Mouse (Mus musculus) neural tube, embryonic 15.5 days (tissue): Measurements from ENCODE around the gene Osbpl8. TPM values are rescaled to one million over a fixed set of nuclear protein-coding genes. Genes with fewer than 3 reads are reported as not detected.
A peak's percentile ranks its signal among the peaks of the same experiment; 100 is the strongest.

ENCODE experiments used
- ATAC-seq: fragments of 200-750 bp; cut with Nextera tagmentation; 2 replicates; pipeline ENCODE4 v1.8.0; 2017; ENCODE audit warnings: mild to moderate bottlenecking, moderate TSS enrichment, moderate library complexity; ENCODE audit not compliant: low FRiP score
- H3K27ac ChIP-seq: fragments of 300-500 bp; sonication (generic); replicated peaks from 2 replicates; pipeline ENCODE4 v1.5.1; 2015; ENCODE audit warnings: mild to moderate bottlenecking, inconsistent platforms
- H3K27me3 ChIP-seq: fragments of 300-500 bp; sonication (generic); replicated peaks from 2 replicates; pipeline ENCODE4 v1.6.1; 2015; ENCODE audit warnings: inconsistent platforms
- H3K36me3 ChIP-seq: fragments of 300-500 bp; sonication (generic); 2 replicates; pipeline ENCODE4 v1.6.1; 2015; ENCODE audit warnings: inconsistent platforms
- H3K4me1 ChIP-seq: fragments of 300-500 bp; sonication (generic); 2 replicates; pipeline ENCODE4 v1.6.1; 2015; ENCODE audit warnings: inconsistent platforms
- H3K4me2 ChIP-seq: fragments of 300-500 bp; sonication (generic); 2 replicates; pipeline ENCODE4 v1.6.1; 2015; ENCODE audit warnings: inconsistent platforms, mild to moderate bottlenecking, moderate library complexity
- H3K4me3 ChIP-seq: fragments of 300-500 bp; sonication (generic); replicated peaks from 2 replicates; pipeline ENCODE4 v1.5.1; 2015; ENCODE audit warnings: mild to moderate bottlenecking, inconsistent platforms
- H3K9ac ChIP-seq: fragments of 300-500 bp; sonication (generic); replicated peaks from 2 replicates; pipeline ENCODE4 v1.6.1; 2015; ENCODE audit warnings: mild to moderate bottlenecking, inconsistent platforms
- H3K9me3 ChIP-seq: fragments of 300-500 bp; sonication (generic); replicated peaks from 2 replicates; pipeline ENCODE4 v1.6.1; 2016; ENCODE audit warnings: inconsistent platforms
- WGBS: fragments of 180-500 bp; shearing (Covaris S2); methylation state at CpG from one replicate; pipeline ENCODE4 v1.1.7; 2015; ENCODE audit warnings: mixed read lengths; 5-methylcytosine and 5-hydroxymethylcytosine counted together
- polyA plus RNA-seq: library from polyadenylated mRNA; unstranded; fragments of >200 nt; fragmentation: Nextera tagmentation; extraction: Ambion mirVana; gene quantifications from 2 replicates; pipeline ENCODE4 v1.2.1, GENCODE M21; 2015

Gene Osbpl8
- polyA plus RNA-seq, 1 experiment from 2014 or later, result 16.0 TPM

GRCm38 (mm10) chr10:111250192-111250591 lies 85.6 kb downstream of the Osbpl8 start:
- H3K4me1 ChIP-seq, result no peaks in the 10 kb centered on the region
- no peaks in the 10 kb centered on the region for H3K27me3 ChIP-seq
- ATAC-seq, result no peak
- no peaks in the 10 kb centered on the region for H3K36me3 ChIP-seq
- H3K9ac ChIP-seq, result no peak overlapping the region
- peak overlapping the region; percentile 30; the same call in 1 of the 2 replicates for H3K4me3 ChIP-seq
- no peaks in the 10 kb centered on the region for H3K9me3 ChIP-seq
- no peak overlapping the region for H3K27ac ChIP-seq
- peak overlapping the region; percentile 47 for H3K4me2 ChIP-seq
- 81% methylated on average over 4 of the region's 4 CpGs for WGBS

- H3K27ac ChIP-seq, result no peak overlapping the region
- WGBS, result 86% methylated on average over 5 of the region's 5 CpGs
- H3K9ac ChIP-seq, result no peak overlapping the region
- no peak for ATAC-seq
- no peaks in the 10 kb centered on the region for H3K36me3 ChIP-seq
- no peak overlapping the region for H3K4me2 ChIP-seq
- no peaks in the 10 kb centered on the region for H3K9me3 ChIP-seq
- H3K27me3 ChIP-seq, result no peaks in the 10 kb centered on the region
- no peaks in the 10 kb centered on the region for H3K4me1 ChIP-seq
- no peak overlapping the region for H3K4me3 ChIP-seq
Measured at GRCm38 (mm10) chr10:111251666-111252065, 87.1 kb downstream of the Osbpl8 start.

- H3K9ac ChIP-seq, result no peak overlapping the region
- H3K27ac ChIP-seq, result no peak overlapping the region
- H3K36me3 ChIP-seq, result 0 out of 2 replicates have a peak, but pooled peaks cover 4% of the 10 kb centered on the region
- WGBS, result 86% methylated on average over 6 of the region's 6 CpGs
- H3K4me1 ChIP-seq, result no peaks in the 10 kb centered on the region
- no peak overlapping the region for H3K4me2 ChIP-seq
- H3K27me3 ChIP-seq, result no peaks in the 10 kb centered on the region
- H3K4me3 ChIP-seq, result no peak overlapping the region
- H3K9me3 ChIP-seq, result no peaks in the 10 kb centered on the region
- no peak for ATAC-seq
Measured at GRCm38 (mm10) chr10:111255228-111255627, 90.7 kb downstream of the Osbpl8 start.

GRCm38 (mm10) chr10:111256156-111256555 lies 91.6 kb downstream of the Osbpl8 start:
- Histone ChIP-seq H3K9me3 (no peaks in the 10 kb centered on the region), H3K4me1 (no peaks in the 10 kb centered on the region), H3K27me3 (no peaks in the 10 kb centered on the region), H3K4me3 (no peak overlapping the region), H3K4me2 (no peak overlapping the region), H3K9ac (no peak overlapping the region), H3K36me3 (0 out of 2 replicates have a peak, but pooled peaks cover 4% of the 10 kb centered on the region), H3K27ac (no peak overlapping the region)
- WGBS, result 89% methylated on average over 3 of the region's 3 CpGs
- no peak for ATAC-seq

- WGBS, result 86% methylated on average over 3 of the region's 3 CpGs
- Histone ChIP-seq H3K9me3 (no peaks in the 10 kb centered on the region), H3K27ac (no peak overlapping the region), H3K4me3 (no peak overlapping the region), H3K4me1 (no peaks in the 10 kb centered on the region), H3K36me3 (0 out of 2 replicates have a peak, but pooled peaks cover 4% of the 10 kb centered on the region), H3K27me3 (no peaks in the 10 kb centered on the region), H3K9ac (no peak overlapping the region), H3K4me2 (no peak overlapping the region)
- no peak for ATAC-seq
Measured at GRCm38 (mm10) chr10:111257358-111257757, 92.8 kb downstream of the Osbpl8 start.

GRCm38 (mm10) chr10:111258256-111258655 lies 93.7 kb downstream of the Osbpl8 start:
- no peak overlapping the region for H3K27ac ChIP-seq
- H3K4me1 ChIP-seq, result no peaks in the 10 kb centered on the region
- no peak overlapping the region for H3K4me3 ChIP-seq
- WGBS, result 94% methylated on average over 3 of the region's 3 CpGs
- no peak overlapping the region for H3K9ac ChIP-seq
- no peak for ATAC-seq
- H3K27me3 ChIP-seq, result no peaks in the 10 kb centered on the region
- no peak overlapping the region for H3K4me2 ChIP-seq
- no peaks in the 10 kb centered on the region for H3K9me3 ChIP-seq
- H3K36me3 ChIP-seq, result 0 out of 2 replicates have a peak, but pooled peaks cover 4% of the 10 kb centered on the region

- no peaks in the 10 kb centered on the region for H3K9me3 ChIP-seq
- no peak overlapping the region for H3K4me3 ChIP-seq
- H3K4me1 ChIP-seq, result no peaks in the 10 kb centered on the region
- no peak overlapping the region for H3K27ac ChIP-seq
- no peak for ATAC-seq
- WGBS, result 89% methylated on average over 15 of the region's 15 CpGs
- peaks cover 56% of the 10 kb centered on the region for H3K36me3 ChIP-seq
- no peak overlapping the region for H3K9ac ChIP-seq
- no peak overlapping the region for H3K4me2 ChIP-seq
- no peaks in the 10 kb centered on the region for H3K27me3 ChIP-seq
Measured at GRCm38 (mm10) chr10:111271687-111272086, 107.1 kb downstream of the Osbpl8 start.

- ATAC-seq, result no peak
- WGBS, result 80% methylated on average over 11 of the region's 11 CpGs
- Histone ChIP-seq H3K36me3 (peaks cover 59% of the 10 kb centered on the region), H3K27me3 (no peaks in the 10 kb centered on the region), H3K4me2 (no peak overlapping the region), H3K27ac (no peak overlapping the region), H3K9me3 (no peaks in the 10 kb centered on the region), H3K4me3 (no peak overlapping the region), H3K9ac (no peak overlapping the region), H3K4me1 (no peaks in the 10 kb centered on the region)
Measured at GRCm38 (mm10) chr10:111272905-111273304, 108.4 kb downstream of the Osbpl8 start.

- Histone ChIP-seq H3K27ac (no peak overlapping the region), H3K27me3 (no peaks in the 10 kb centered on the region), H3K4me3 (no peak overlapping the region), H3K4me1 (no peaks in the 10 kb centered on the region), H3K36me3 (peaks cover 60% of the 10 kb centered on the region), H3K9me3 (no peaks in the 10 kb centered on the region), H3K9ac (no peak overlapping the region), H3K4me2 (no peak overlapping the region)
- WGBS, result 20% methylated on average over 5 of the region's 5 CpGs
- no peak for ATAC-seq
Measured at GRCm38 (mm10) chr10:111273463-111274088, 109.0 kb downstream of the Osbpl8 start.

GRCm38 (mm10) chr10:111275822-111276221 lies 111.3 kb downstream of the Osbpl8 start:
- Histone ChIP-seq H3K9ac (no peak overlapping the region), H3K4me2 (no peak overlapping the region), H3K9me3 (no peaks in the 10 kb centered on the region), H3K4me3 (no peak overlapping the region), H3K27me3 (no peaks in the 10 kb centered on the region), H3K4me1 (no peaks in the 10 kb centered on the region), H3K27ac (no peak overlapping the region), H3K36me3 (peaks cover 59% of the 10 kb centered on the region)
- 88% methylated on average over 2 of the region's 2 CpGs for whole genome bisulfite sequencing
- ATAC-seq, result no peak

- no peaks in the 10 kb centered on the region for H3K27me3 ChIP-seq
- WGBS, result 53% methylated on average over 6 of the region's 6 CpGs
- 0 out of 2 replicates have a peak overlapping the region, but pooled peaks have one; percentile 65 for H3K9ac ChIP-seq
- H3K4me2 ChIP-seq, result peak overlapping the region; percentile 60
- peaks cover 19% of the 10 kb centered on the region for H3K4me1 ChIP-seq
- H3K9me3 ChIP-seq, result no peaks in the 10 kb centered on the region
- H3K27ac ChIP-seq, result peak overlapping the region; percentile 97; the same call in 1 of the 2 replicates
- H3K36me3 ChIP-seq, result peaks cover 3% of the 10 kb centered on the region; the same call in 1 of the 2 replicates
- peak overlapping the region; percentile 69 for H3K4me3 ChIP-seq
- no peak for ATAC-seq
Measured at GRCm38 (mm10) chr10:111297631-111298030, 133.1 kb downstream of the Osbpl8 start.
